Mouse (Mus musculus): ENCODE data around the gene Paf1.

The Paf1 gene

DNA sequence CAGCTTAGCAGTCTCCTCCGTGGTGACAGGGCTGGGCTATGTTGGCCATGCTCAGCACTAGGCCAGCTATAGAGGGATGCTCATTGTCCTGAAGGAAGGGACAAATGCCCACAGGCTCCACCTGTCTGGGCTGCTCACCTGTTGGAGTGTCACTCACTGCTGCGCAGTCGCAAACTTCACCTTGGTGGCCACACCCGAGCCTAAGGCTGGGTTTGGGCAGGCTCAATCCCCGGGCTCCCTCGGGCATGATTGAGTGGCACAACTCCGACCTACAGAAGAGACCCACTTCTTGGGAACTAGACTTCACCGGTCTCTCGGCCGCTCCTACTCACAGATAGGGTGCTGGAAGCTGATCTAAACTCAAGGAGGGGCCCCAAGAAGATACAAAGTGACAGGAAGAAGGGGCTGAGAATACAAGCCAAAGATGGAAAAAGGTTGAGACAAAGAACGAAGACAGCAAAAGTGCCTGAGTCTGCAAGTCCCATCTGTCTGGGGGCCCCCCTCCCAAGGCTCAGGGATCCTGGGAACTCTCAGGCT, 21.7 kb upstream of the Paf1 start:
- DNase-seq (ENCODE audit: low read depth, low spot score), result no peak

DNA sequence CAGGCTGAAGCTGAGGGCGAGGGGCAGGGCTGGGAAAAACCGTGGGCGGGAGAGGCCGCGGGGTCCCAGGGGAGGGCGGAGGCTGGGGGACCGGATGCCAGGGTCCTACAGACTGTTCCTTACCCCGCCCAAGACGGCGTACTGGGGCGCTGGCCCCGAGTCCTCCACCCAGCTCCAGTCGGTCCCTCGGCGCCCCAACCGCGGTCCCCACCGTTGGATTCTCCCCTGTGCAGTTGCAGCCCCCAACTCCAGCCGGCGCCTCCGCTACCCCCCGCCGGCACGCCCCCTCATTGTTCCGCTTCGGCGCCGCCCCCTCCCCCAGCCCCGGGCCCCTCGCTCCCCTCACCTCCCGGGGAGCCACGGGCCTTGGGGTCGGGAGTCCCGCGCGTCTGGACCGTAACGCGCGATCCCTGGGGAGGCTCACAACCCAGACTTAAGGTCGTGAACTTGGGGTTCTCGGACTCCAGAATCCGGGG, 21.2 kb upstream of the Paf1 start:
- no peak for DNase-seq (ENCODE audit: low read depth, low spot score)

DNA sequence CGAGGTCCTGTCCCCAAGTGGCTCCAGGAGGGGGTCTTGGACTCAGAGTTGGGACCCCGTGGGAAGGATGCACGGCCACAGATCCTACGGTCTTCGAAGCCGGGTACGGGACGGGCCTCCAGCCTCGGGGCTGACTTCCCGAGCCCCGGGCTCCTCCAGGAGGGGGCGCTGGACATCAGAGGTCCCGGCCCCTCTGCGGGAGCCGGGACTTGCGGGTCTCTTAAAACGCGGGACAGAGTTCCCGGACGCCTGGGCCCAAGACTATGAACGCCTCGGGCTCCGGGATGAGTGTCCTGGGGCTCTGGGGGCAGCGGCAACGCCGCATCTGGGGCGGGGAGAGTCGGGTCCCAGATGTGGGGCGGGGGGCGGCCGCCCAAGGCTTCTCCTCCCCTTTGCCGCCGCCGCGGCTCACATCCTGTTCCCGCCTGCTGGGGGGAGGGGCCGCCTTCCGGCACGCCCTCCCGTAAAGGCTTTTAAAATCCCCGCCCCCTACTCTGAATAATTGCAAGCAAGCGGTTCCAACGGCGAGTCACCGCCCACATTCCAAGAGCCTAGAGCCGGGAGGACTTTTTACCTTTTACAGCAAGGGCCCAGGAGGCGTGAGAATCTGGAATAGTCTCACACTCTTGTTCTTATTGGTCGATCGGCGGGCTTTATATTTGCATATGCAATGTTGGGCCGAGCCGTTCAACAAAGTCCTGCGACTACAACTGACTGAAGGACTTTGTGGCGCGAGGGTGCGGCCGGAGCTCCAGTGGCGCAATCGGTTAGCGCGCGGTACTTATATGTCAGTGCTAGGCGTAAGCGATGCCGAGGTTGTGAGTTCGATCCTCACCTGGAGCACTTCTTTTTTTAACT, 20.3 kb upstream of the Paf1 start, which contains the start of gene Plekhg2:
Gene Plekhg2 (minus strand): TSS at position 349 of the 858 bp plus-strand sequence.
- DNase-seq (ENCODE audit: low read depth, low spot score), result peak; percentile 91

DNA sequence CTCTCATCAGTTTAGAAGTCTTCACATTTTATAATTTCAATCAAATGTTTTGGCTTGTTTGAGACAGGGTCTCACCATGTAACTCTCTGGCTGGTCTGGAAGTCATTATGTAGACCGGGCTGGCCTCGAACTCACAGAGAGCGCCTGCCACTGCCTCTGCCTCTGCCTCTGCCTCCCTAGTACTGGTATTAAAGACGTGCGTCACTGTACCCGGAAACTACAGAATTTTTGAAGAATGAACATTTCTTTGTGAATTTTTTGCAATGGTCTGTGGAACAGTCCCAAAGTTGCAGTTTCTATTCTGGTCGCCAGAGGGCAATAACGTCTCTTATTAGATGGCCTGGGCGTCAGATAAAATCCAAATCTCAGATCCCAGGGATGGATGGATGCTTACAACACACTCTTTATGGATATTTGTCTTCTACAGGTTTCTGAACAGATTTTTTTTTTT, 19.6 kb upstream of the Paf1 start:
- DNase-seq (ENCODE audit: low read depth, low spot score), result peak; percentile 80

DNA sequence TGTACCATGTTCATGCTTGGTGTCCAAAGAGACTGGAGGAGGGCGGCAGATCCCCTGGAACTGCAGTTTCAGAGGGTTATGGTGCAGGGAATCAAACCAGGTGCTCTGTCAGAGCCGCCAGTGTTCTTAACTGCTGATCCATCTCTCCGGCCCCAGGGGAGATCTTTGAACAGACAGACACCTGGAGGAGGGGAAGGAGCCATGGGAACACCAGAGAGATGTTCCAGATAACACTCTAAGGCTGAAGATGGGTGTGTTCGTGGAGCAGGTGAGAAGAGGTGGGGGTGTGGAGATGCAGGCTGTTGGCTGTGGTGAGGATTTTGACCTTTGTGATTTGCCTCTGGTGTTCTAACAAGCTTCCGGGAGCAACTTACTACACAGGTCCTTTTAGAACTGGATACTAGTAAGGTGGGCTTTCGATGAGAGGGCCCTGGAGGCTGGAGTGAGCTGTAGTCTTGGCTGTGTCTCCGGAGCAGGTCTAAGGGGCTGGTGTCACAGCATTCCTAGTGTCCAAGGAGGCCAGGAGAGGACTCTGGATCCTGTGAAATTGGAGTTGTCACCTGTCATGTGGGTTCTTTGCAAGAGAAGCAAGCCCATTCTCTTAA, 18.8 kb upstream of the Paf1 start:
- no peak for DNase-seq (ENCODE audit: low read depth, low spot score)

DNA sequence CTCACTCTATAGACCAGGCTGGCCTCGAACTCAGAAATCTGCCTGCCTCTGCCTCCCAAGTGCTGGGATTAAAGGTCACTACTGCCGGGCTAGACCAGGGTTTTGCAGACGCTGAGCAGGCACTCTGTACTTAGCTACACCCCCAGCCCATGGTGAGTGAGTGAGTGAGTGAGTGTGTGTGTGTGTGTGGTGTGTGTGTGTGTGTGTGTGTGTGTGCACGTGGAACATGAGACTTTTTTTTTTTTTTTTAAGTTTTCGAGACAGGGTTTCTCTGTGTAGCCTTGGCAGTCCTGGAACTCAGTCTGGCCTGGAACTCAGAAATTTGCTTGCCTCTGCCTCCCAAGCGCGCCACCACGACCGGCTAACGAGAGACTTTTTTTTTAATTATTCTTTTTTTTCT, 18.1 kb upstream of the Paf1 start:
- no peak for DNase-seq (ENCODE audit: low read depth, low spot score)

DNA sequence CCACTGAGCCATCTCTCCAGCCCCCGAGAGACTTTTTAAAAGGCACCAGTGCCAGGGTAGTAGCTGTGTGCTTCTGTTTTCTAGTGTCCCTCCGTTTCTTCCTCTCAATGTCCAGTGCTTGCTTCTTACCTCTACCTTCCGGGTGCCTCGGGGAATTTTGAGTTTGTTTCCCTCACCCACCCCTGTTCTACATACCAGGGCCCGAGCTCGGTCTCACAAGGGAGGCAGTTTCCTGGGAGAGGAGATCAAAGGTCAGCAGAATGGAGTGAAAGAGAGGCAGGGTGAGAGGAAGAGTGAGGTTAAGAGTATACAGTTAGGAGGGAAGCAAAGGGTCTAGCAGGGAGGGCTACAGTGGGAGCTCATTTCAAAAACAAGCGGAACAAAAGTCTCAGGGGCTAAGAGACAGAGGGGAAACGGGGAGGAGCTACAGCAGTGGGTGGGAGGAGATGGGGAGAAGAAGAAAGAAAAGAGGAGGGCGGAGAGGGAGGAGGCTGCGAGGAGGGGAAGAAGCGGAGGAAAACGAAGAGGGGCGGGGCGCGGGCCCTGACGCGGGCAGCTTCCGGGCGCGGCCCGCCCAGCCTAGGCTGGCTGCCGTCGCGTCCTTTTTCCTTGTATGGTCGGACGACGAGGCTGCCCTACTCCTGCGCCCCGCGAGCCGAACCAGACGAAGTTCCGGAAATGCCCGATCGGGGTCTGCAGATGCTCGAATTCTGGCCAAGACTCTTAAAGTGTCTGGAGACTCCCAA, 17.4 kb upstream of the Paf1 start:
- no peak for DNase-seq (ENCODE audit: low read depth, low spot score)

DNA sequence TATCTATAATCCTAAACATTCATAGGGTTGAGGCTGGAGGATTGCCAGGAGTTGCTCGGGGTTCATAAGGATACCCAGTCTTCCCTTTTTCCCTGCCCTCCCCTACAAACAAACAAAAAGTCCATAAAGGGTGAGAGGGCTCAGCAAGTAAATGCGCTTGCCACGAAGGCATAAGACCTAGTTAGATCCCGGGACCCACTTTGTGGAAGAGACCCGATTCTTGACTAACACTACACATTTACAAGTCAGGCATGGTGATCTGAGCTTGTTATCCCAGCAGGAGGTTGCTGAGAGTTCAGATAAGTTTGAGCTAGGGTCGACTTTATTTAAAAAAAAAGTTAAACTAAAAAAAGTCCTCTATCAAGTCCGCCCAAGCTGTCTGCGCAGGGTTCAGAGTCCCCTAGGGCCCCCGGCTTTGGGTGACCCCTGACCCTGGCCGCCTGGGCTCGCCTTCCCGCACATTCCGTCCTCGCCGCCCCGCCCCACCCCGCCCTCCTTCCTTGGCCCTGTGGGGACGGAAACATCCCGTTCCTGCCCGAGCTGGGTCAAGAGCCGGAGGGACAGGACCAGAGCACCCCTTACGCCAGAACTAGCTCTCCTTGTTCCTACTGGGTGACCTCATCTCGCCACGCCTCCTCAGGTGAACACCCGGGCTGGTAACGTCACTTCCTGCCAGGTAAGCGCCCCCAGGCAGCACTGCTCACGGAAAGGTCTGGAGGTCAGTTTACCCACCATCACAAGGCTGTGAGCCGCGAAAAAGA, 16.6 kb upstream of the Paf1 start:
- no peak for DNase-seq (ENCODE audit: low read depth, low spot score)

DNA sequence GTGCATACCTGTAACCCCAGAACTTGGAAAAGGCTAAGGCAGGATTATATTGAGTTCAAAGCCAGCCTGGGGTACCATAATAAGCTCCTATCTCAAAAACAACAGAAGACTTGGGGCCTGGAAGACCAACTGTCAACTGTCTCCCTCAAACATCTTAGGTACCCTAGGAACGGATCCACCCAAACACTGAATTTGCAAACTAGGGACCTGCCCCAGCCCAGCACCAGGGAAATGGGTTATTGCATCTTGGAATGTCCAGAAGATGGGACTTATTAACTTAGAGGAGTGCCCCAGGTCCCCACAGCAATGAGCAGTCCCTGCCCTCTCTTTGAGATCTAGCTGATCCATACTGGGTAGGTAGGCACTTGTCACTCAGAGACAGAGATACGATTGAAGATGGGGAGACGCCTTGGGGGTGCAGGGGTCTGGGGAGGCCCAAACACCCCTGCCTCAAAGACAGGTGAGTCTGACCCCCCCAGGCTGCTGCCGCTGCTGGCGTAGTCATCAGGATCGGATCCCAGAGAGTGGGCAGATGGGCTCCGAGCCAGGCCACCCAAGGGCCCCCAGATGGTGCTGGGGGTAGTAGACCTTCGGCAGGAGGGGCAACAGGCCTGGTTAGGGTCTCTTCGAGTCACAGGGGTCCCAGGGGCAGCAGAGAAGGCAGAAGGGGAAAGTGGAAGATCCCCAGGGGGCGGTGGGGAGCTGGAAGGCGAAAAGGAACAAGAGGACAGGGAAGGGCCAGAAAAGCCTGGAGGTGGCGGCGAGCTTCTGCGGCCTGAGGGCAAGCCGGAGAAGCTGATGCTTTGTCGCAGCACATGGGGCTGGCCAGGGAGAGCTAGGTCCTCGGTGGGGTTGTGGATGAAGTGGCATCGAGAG, 15.3 kb upstream of the Paf1 start:
- DNase-seq (ENCODE audit: low read depth, low spot score), result no peak

DNA sequence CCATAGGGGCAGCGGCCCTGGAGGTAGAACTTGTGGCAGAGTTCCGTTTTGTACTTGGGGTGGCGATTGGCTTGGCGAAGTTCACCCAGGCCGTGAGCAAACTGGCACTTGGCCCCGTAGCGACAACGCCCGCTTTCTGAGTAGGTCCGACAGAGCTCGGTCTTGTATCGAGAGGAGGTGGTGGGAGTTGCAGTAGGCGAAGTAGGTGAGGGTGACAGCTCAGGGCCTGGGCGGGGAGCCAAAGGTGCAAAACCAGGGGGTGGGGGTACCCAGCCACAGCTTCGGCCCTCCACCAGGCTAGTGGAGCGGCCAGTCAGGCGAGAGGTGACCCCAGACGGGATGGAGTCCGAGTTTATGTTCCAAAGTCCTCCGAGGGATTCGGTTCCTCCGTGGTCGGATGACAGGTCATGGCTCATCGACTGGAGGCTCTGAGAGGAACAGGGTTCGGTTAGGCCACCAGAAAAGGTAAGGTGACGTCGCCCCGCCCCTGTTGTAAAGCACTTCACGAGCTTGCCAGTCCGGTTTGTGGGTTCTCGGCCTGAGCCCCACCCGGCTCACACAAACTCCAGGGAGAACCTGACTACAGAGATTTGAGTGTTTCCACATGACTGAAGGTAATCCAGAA, 14.6 kb upstream of the Paf1 start:
- no peak for DNase-seq (ENCODE audit: low read depth, low spot score)

DNA sequence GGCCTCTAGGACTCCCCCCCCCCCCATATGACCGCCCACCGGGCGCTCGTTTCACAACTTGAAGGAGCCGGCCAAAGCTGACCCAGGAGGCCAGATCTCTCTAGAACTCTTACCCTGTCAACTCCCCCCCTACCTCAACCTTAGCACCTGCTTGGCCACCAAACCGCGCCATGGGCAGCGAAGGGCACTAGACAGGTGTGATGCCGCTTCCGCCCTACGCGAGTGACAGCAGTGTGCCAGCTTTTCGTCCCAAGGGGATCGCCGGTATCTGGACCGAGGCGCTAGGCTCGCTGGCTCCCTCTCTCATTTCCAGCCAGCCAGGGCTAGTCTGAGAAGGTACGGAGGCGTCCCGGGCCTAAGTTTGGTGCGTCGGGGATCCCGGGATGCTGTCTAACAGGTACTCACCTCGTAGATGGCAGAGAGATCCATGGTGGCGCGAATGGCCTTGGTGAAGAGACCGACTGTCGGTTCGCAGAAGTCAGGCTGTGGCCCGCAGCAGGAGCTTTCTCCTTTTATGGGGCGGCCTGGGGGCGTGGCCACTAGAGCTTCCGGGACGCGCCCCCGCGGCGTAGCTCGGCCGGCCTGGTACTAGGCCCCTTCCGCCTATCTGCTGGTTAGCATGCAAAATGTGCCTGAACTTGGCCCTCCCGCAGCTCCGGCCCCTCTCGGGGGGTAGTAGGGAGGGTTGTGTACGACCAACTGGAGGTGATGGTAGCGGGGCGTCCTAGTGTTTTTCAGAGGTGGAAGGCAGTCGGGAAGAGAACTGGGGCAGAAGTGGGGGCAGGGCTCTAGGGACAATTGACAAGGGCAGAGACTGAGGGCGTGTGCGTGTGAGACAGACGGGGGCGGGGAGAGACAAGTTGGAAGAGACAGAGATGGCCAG, 13.7 kb upstream of the Paf1 start:
- peak; percentile 67 for DNase-seq (ENCODE audit: low read depth, low spot score)

DNA sequence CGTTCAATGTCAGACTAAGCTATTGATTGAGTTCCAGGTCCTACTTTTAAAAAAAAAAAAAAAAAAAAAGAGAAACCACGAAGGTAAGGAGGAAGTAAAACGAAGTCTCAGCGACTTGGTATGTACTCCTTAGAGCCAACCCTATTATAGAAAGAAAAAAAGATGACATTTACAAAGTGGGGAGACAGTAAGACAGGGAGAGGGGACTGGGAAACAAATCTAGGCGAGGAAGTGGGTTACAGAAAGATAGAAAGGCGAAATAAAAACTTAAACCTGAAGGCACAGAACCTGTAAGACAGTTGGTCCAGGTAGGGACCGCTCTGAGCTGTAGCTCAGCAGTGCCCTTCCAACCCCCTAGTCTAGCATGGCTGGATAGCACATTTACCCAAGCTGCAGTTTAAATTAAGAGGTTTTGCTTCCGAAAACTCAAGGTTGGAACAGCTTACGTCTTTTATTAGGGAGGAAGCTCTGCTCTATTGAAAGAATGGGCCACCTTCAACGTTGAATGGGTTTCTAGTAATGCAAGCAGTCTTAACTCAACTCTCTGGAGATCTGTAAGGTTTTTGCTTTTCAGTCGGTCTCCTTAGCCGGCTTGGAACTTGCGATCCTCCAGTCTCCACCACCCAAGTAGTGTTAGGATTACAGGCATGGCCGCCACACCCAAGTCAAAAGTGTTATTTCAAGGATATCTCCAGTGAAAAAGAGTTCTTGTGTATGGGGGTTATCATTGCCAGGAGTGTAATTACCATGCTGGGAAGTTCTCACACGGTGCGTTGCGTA, 12.3 kb upstream of the Paf1 start, which contains the start of gene Zfp36:
Gene Zfp36 (minus strand): TSS at position 17 of the 780 bp plus-strand sequence.
- no peak for DNase-seq (ENCODE audit: low read depth, low spot score)

DNA sequence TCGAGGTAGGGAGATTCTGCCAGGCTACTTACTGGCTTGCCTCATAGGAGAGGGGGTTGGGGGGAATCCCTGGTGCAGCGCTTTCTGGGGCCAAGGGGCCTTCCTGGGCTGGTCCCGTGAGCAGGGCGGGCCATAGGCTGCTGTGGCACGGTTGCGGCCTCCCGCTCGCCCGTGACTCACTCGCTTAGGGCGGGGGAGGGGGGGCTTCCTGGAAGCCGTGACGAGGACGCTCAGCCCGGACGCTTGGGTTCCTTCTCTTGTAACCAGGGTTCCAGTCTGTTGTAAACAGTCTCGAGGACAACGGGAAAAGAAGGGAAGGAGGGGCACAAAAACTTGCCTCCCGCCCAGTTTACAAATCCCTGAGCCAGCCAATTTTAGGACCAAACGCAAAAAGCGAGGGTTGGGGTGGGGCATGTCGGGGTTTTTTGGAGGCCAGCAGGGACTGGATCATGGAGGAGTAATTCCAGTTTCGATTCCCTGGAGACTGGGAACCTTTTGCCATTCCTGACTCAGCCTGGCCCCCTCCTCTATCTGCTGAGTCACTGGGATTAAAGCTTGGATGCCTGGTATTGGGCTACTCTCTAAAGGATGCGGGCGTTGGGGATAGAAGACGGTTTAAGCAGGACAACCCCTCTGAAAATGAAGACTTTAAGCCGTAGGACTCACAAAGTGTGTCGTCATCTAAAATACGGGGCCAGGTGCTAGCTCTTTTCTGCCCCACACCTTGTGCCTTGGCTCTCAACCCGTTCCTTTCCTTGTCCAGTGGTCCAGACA, 11.5 kb upstream of the Paf1 start:
- no peak for DNase-seq (ENCODE audit: low read depth, low spot score)

DNA sequence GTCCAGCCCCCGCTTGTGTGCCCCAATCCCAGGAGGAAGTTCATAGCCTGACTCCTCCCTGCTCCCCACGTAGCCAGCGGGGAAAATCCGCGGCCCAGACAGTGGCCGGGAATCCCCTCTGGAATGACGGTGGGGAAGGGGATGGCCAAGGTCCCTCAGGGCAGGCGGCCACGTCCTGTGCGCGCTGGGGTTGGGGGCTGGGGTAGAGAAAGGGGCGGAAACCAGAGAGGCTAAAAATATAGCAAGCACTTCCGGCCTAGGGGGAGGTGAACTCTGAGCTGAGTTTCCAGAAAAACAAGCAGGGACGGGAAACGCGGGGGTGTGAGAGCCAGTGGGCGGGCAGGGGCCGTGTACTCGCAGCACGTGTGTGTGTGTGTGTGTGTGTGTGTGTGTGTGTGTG, 10.8 kb upstream of the Paf1 start:
- no peak for DNase-seq (ENCODE audit: low read depth, low spot score)

DNA sequence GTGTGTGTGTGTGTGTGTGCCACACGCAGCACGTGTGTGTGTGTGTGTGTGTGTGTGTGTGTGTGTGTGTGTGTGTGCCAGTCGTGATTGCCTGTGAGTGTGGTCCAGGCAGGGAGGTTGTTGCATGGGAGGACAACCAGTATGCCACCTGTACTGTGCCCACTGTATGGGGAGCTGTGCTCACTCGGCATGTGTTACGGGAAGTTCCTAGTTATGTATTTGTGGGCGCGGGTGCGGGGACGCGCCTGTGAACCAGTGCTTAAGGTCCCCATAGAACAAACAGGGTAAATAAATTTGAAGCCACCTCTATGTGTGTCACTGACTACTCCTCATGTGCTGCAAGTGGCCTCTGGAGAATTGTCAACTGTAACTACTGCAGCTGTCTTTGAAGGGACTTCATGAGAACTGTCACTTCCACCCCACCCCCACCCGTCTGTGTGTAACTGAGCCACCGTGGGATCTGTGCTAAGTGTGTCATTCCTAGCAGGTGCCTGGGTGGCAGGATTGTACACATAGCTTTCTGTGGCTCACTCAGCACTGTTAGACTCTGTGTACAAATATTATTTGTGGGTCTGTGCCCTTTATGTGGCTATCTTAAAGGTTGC, 10.3 kb upstream of the Paf1 start:
- DNase-seq (ENCODE audit: low read depth, low spot score), result no peak

DNA sequence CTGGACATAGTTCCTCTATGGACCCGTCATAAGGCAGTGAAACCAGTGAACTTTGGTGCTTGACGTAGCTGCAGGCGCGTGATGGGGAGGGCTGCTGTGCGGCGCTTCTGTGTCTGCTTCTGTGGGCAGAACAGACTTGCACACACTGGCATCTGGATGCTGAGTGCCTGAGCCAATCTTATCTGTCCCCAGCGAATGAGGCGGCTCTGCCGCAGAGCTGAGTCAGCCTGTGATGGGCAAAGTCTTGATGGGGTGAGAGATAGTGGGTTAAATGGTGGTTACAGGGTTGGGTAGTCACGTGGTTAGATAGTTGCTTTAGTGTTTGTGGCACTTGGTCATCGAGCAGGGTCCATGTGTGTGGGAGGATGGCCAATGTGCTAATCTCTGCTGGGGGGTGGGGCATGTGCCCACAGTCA, 9.8 kb upstream of the Paf1 start:
- no peak for DNase-seq (ENCODE audit: low read depth, low spot score)

DNA sequence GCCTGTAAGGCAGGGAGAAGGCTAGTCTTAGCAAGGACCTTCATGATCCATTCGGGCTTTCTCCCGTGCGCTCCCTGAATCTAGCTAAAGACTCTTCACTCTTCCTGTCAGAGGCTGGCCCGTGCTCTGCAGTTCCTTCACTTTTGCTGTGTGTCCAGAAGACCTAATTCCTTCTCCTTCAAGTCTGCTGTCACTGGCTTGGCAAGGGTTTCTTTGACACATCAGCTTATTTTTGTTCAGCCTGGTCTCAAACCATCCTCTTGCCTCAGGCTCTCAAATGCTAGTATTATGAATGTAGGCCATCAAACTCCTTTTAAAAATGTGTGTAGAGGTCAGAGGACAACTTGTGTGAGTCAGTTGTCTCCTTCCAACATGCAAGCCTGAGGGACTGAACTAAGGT, 9.1 kb upstream of the Paf1 start:
- DNase-seq (ENCODE audit: low read depth, low spot score), result no peak
